Mouse (Mus musculus) olfactory bulb, adult 2 months (tissue): ENCODE data around the gene Zfp687.

Experiments used
- CTCF ChIP-seq: fragments of 200-500 bp; IDR thresholded peaks from 2 replicates; pipeline ENCODE4 v1.5.1; 2012; ENCODE audit warnings: low read depth, mild to moderate bottlenecking, low read length, moderate library complexity; ENCODE audit not compliant: insufficient read depth
- POLR2A ChIP-seq: fragments of 200-500 bp; IDR thresholded peaks from 2 replicates; pipeline ENCODE4 v1.6.1; 2012; ENCODE audit warnings: mild to moderate bottlenecking, low read depth, low read length, moderate library complexity; ENCODE audit not compliant: insufficient read depth

- TF ChIP-seq CTCF (no peak), POLR2A (no peak)
Observed at GRCm38 (mm10) chr3:95046462-95047057, 31.3 kb upstream of the Zfp687 start.
